Mouse (Mus musculus): ENCODE measurements around the gene Nova1. TPM values are rescaled to one million over a fixed set of nuclear protein-coding genes. Genes with fewer than 3 reads are reported as not detected.

Gene Nova1
- not detected for polyA plus RNA-seq (2017; shearing (Covaris generic))

GRCm38 (mm10) chr12:46818856-46819347, at the start of gene Nova1:
Nova1 (minus strand) TSS chr12:46818929.

